Mouse (Mus musculus) forebrain, postnatal 0 days (tissue): Measurements from ENCODE around the gene Adi1. TPM values are rescaled to one million over a fixed set of nuclear protein-coding genes. Genes with fewer than 3 reads are reported as not detected.

ENCODE experiments used
- ATAC-seq: fragments of 200-750 bp; cut with Nextera tagmentation; 2 replicates; pipeline ENCODE4 v1.8.0; 2017; ENCODE audit warnings: mild to moderate bottlenecking, moderate library complexity
- DNase-seq: peaks from one replicate; pipeline ENCODE4 v3.0.0-alpha.2; 2015
- H3K27ac ChIP-seq: fragments of 300-500 bp; sonication (generic); 2 replicates; pipeline ENCODE4 v1.5.1; 2014; ENCODE audit warnings: low read depth, mild to moderate bottlenecking, antibody characterized with exemption, low read length, moderate library complexity, mixed read lengths
- H3K27me3 ChIP-seq: fragments of 300-500 bp; sonication (generic); 2 replicates; pipeline ENCODE4 v1.6.1; 2014; ENCODE audit warnings: mild to moderate bottlenecking, low read length, mixed read lengths; ENCODE audit not compliant: insufficient read depth
- H3K36me3 ChIP-seq: fragments of 300-500 bp; sonication (generic); 2 replicates; pipeline ENCODE4 v1.6.1; 2014; ENCODE audit warnings: mild to moderate bottlenecking, moderate library complexity; ENCODE audit not compliant: insufficient read depth
- H3K4me1 ChIP-seq: fragments of 300-500 bp; sonication (generic); 2 replicates; pipeline ENCODE4 v1.6.1; 2014; ENCODE audit warnings: antibody characterized with exemption; ENCODE audit not compliant: insufficient read depth
- H3K4me2 ChIP-seq: fragments of 300-500 bp; sonication (generic); 2 replicates; pipeline ENCODE4 v1.6.1; 2014; ENCODE audit warnings: low read depth, mild to moderate bottlenecking, moderate library complexity
- H3K4me3 ChIP-seq: fragments of 300-500 bp; sonication (generic); 2 replicates; pipeline ENCODE4 v1.5.1; 2014; ENCODE audit warnings: low read depth, low read length, mixed read lengths
- H3K9ac ChIP-seq: fragments of 300-500 bp; sonication (generic); 2 replicates; pipeline ENCODE4 v1.6.1; 2014; ENCODE audit warnings: mild to moderate bottlenecking
- H3K9me3 ChIP-seq: fragments of 300-500 bp; sonication (generic); 2 replicates; pipeline ENCODE4 v1.6.1; 2016; ENCODE audit warnings: low read length
- CTCF ChIP-seq: sonication (generic); IDR thresholded peaks from 2 replicates; pipeline ENCODE4 v1.5.1; 2016; ENCODE audit warnings: antibody characterized with exemption, control low read depth, low read depth
- WGBS: fragments of 180-500 bp; shearing (Covaris S2); extraction: QIAGEN DNeasy Blood & Tissue Kit; methylation state at CpG from one replicate; pipeline ENCODE4 v1.1.7; 2014; 5-methylcytosine and 5-hydroxymethylcytosine counted together
- polyA plus RNA-seq: library from polyadenylated mRNA; unstranded; fragments of >200 nt; fragmentation: Nextera tagmentation; extraction: Ambion mirVana; gene quantifications from 2 replicates; pipeline ENCODE4 v1.2.1, GENCODE M21; 2015
- total RNA-seq: library from RNA; depleted of rRNA; stranded (reverse); fragments of >200 nt; gene quantifications from 2 replicates; pipeline ENCODE4 v1.2.3, GENCODE M21; 2014

Gene Adi1
- total and polyA plus RNA-seq, 2 experiments from 2014 or later, result 9.4 to 27.9 TPM

- Histone ChIP-seq H3K36me3 (peaks cover 30% of the 10 kb centered on the region), H3K9me3 (no peaks in the 10 kb centered on the region), H3K4me1 (no peaks in the 10 kb centered on the region), H3K27me3 (no peaks in the 10 kb centered on the region), H3K4me2 (no peak overlapping the region), H3K9ac (no peak overlapping the region), H3K27ac (no peak overlapping the region), H3K4me3 (no peak overlapping the region)
- TF ChIP-seq CTCF, result no peak
- WGBS, result 83% methylated on average over 7 of the region's 7 CpGs
- DNase-seq (no peak), ATAC-seq (no peak)
Measured at GRCm38 (mm10) chr12:28694776-28695175, 19.7 kb downstream of the Adi1 start.

- WGBS, result 43% methylated on average over 14 of the region's 14 CpGs
Measured at GRCm38 (mm10) chr12:28697821-28698595, 23.0 kb downstream of the Adi1 start.

GRCm38 (mm10) chr12:28699086-28699485 is 24.1 kb downstream of the Adi1 start:
- peaks cover 18% of the 10 kb centered on the region for H3K4me1 ChIP-seq
- H3K27me3 ChIP-seq, result no peaks in the 10 kb centered on the region
- peak overlapping the region; percentile 79 for H3K27ac ChIP-seq
- WGBS, result 65% methylated on average over 5 of the region's 5 CpGs
- no peak overlapping the region for H3K4me2 ChIP-seq
- no peak for TF ChIP-seq CTCF
- H3K4me3 ChIP-seq, result no peak overlapping the region
- ATAC-seq (no peak), DNase-seq (peak; percentile 9)
- peaks cover 7% of the 10 kb centered on the region; the same call in 1 of the 2 replicates for H3K36me3 ChIP-seq
- H3K9me3 ChIP-seq, result no peaks in the 10 kb centered on the region
- 0 out of 2 replicates have a peak overlapping the region, but pooled peaks have one; percentile 18 for H3K9ac ChIP-seq

More at GRCm38 (mm10) chr12:28697821-28698595, 23.0 kb downstream of the Adi1 start:
- no peak overlapping the region for H3K9ac ChIP-seq
- ATAC-seq, result peak; percentile 27
- H3K4me2 ChIP-seq, result no peak overlapping the region
- peak; percentile 61 for DNase-seq
- no peak overlapping the region for H3K4me3 ChIP-seq
- TF ChIP-seq CTCF, result no peak
- H3K27me3 ChIP-seq, result no peaks in the 10 kb centered on the region
- peaks cover 10% of the 10 kb centered on the region; the same call in 1 of the 2 replicates for H3K36me3 ChIP-seq
- peak overlapping the region; percentile 79 for H3K27ac ChIP-seq
- no peaks in the 10 kb centered on the region for H3K9me3 ChIP-seq
- peaks cover 18% of the 10 kb centered on the region for H3K4me1 ChIP-seq

- DNase-seq (peak; percentile 93), ATAC-seq (peak; percentile 56)
- peaks cover 7% of the 10 kb centered on the region; the same call in 1 of the 2 replicates for H3K36me3 ChIP-seq
- no peaks in the 10 kb centered on the region for H3K9me3 ChIP-seq
- H3K4me2 ChIP-seq, result no peak overlapping the region
- no peaks in the 10 kb centered on the region for H3K27me3 ChIP-seq
- no peak overlapping the region for H3K4me3 ChIP-seq
- H3K27ac ChIP-seq, result peak overlapping the region; percentile 90
- peaks cover 18% of the 10 kb centered on the region for H3K4me1 ChIP-seq
- 0 out of 2 replicates have a peak overlapping the region, but pooled peaks have one; percentile 18 for H3K9ac ChIP-seq
- TF ChIP-seq CTCF, result peak; percentile 97
- 6% methylated on average over 6 of the region's 6 CpGs for WGBS
Measured at GRCm38 (mm10) chr12:28699656-28700055, 24.6 kb downstream of the Adi1 start.

- H3K4me1 ChIP-seq, result peaks cover 18% of the 10 kb centered on the region
- H3K9ac ChIP-seq, result 0 out of 2 replicates have a peak overlapping the region, but pooled peaks have one; percentile 29
- H3K36me3 ChIP-seq, result peaks cover 7% of the 10 kb centered on the region; the same call in 1 of the 2 replicates
- H3K9me3 ChIP-seq, result no peaks in the 10 kb centered on the region
- no peak overlapping the region for H3K4me2 ChIP-seq
- no peaks in the 10 kb centered on the region for H3K27me3 ChIP-seq
- 15% methylated on average over 3 of the region's 3 CpGs for WGBS
- no peak for TF ChIP-seq CTCF
- H3K4me3 ChIP-seq, result no peak overlapping the region
- ATAC-seq, result peak; percentile 19
- no peak for DNase-seq
- peak overlapping the region; percentile 90 for H3K27ac ChIP-seq
Measured at GRCm38 (mm10) chr12:28700101-28700511, 25.1 kb downstream of the Adi1 start.

GRCm38 (mm10) chr12:28700561-28701025 is 25.6 kb downstream of the Adi1 start:
- Histone ChIP-seq H3K4me3 (no peak overlapping the region), H3K9ac (no peak overlapping the region)
- WGBS, result 32% methylated on average over 19 of the region's 19 CpGs

GRCm38 (mm10) chr12:28701302-28701701 is 26.3 kb downstream of the Adi1 start:
- DNase-seq (peak; percentile 47), ATAC-seq (peak; percentile 7)
- Histone ChIP-seq H3K4me3 (no peak overlapping the region), H3K27ac (peak overlapping the region; percentile 90), H3K9ac (no peak overlapping the region), H3K9me3 (no peaks in the 10 kb centered on the region), H3K4me1 (peaks cover 18% of the 10 kb centered on the region), H3K27me3 (no peaks in the 10 kb centered on the region), H3K36me3 (peaks cover 7% of the 10 kb centered on the region; the same call in 1 of the 2 replicates), H3K4me2 (no peak overlapping the region)
- 0 out of 2 replicates have a peak, but pooled peaks have one; percentile 20 for TF ChIP-seq CTCF
- 58% methylated on average over 11 of the region's 11 CpGs for WGBS

More at GRCm38 (mm10) chr12:28700561-28701025, 25.6 kb downstream of the Adi1 start:
- H3K4me1 ChIP-seq, result peaks cover 18% of the 10 kb centered on the region
- no peaks in the 10 kb centered on the region for H3K9me3 ChIP-seq
- ATAC-seq (peak; percentile 77), DNase-seq (peak; percentile 79)
- no peak overlapping the region for H3K4me2 ChIP-seq
- H3K27me3 ChIP-seq, result no peaks in the 10 kb centered on the region
- TF ChIP-seq CTCF, result no peak
- H3K36me3 ChIP-seq, result peaks cover 7% of the 10 kb centered on the region; the same call in 1 of the 2 replicates
- peak overlapping the region; percentile 90 for H3K27ac ChIP-seq
